Mouse (Mus musculus): ENCODE measurements around the gene Rpl10a. TPM values are rescaled to one million over a fixed set of nuclear protein-coding genes. Genes with fewer than 3 reads are reported as not detected.

The Rpl10a gene
- 2,803 and 2,872 TPM in 2 replicates for total RNA-seq (2012; rRNA removed)
- polyA plus RNA-seq (2012; ENCODE audit: insufficient read depth in 1 of 2, insufficient read length in 2 of 2, low read depth in 1 of 2, low replicate concordance in 2 of 2, missing spikeins in 1 of 2), result 1,000 to 10,000 TPM in 1 of 2 experiments, not detected in 1; 2,044 TPM

DNA sequence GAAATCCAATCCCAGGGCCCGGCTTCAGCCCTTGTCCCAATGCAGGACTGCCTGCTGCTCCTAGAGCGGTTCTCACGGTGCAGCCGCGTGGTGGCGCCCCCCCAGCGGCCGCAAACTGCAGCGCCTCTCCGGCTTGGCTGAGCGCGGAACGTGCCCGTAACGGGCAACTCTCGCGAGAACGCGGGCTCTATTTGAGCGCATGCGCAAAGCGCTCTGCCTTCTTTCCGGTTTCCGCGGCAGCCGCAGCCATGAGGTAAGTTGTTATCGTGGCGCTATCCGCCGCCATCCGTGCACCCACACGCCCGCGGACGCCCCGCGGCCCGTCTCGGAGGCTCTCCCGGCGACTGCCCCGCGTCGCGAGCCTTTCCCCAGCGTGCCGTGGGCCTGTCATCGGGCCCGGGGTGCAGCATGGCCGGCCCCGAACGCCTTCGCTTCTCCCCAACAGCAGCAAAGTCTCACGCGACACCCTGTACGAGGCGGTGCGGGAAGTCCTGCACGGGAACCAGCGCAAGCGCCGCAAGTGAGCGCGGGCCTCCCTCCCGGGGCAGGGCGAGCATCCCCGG lies at the start of gene Rpl10a:
Rpl10a (plus strand) TSS at position 106 of the 563 bp plus-strand sequence.
- Histone ChIP-seq H3K4me1 (ENCODE audit: control insufficient read depth in 1 of 2, insufficient read depth in 2 of 2, low read length in 2 of 2) (peaks cover 0 to 8% of the 10 kb centered on the region in 2 experiments; a peak in 1 of 4 replicates), H3K27me3 (ENCODE audit: control insufficient read depth in 1 of 2, insufficient read depth in 2 of 2, low read length in 2 of 2) (no peaks in the 10 kb centered on the region), H3K9ac (ENCODE audit: control insufficient read depth, low read depth, low read length, poor library complexity, severe bottlenecking) (peak within 1 kb of the TSS; percentile 99), H3K27ac (ENCODE audit: control insufficient read depth, low read depth, low read length) (peak within 1 kb of the TSS; percentile 91), H3K4me3 (ENCODE audit: control insufficient read depth in 1 of 2, insufficient read depth in 1 of 2, low read depth in 2 of 2, low read length in 2 of 2) (peak within 1 kb of the TSS; percentile 94 to 96), H3K79me2 (ENCODE audit: control insufficient read depth, insufficient read depth, low read length, poor library complexity) (peaks cover 24% of the 10 kb centered on the region), H3K36me3 (ENCODE audit: control insufficient read depth in 1 of 2, insufficient read depth in 2 of 2, low read length in 2 of 2) (peaks cover 4 to 5% of the 10 kb centered on the region in 2 experiments; a peak in 3 of 4 replicates), H3K9me3 (replicated peaks; ENCODE audit: insufficient read depth, low read length) (no peaks in the 10 kb centered on the region)
- peak; percentile 95 for DNase-seq (ENCODE audit: low read depth, low spot score)
- TF ChIP-seq SIN3A (IDR thresholded peaks at IDR 0.05; ENCODE audit: low read length) (peak; percentile 76), JUND (IDR thresholded peaks at IDR 0.05; ENCODE audit: low read depth, low read length) (no peak), USF1 (IDR thresholded peaks at IDR 0.05; ENCODE audit: low read depth, low read length) (0 out of 2 replicates have a peak, but pooled peaks have one; percentile 2), POLR2AphosphoS5 (IDR thresholded peaks at IDR 0.05; ENCODE audit: borderline replicate concordance, low read depth, low read length) (no peak; the same call in 1 of the 2 replicates), BHLHE40 (IDR thresholded peaks at IDR 0.05; ENCODE audit: borderline replicate concordance, low read depth, low read length) (peak; percentile 88), MAX (IDR thresholded peaks at IDR 0.05; ENCODE audit: low read length) (peak; percentile 95), ZNF384 (IDR thresholded peaks at IDR 0.05; ENCODE audit: low read depth, low read length) (no peak), HCFC1 (IDR thresholded peaks at IDR 0.05; ENCODE audit: low read depth, low read length) (peak; percentile 89), RAD21 (IDR thresholded peaks at IDR 0.05; ENCODE audit: low read depth, low read length) (peak; percentile 16; the same call in 1 of the 2 replicates), NELFE (IDR thresholded peaks at IDR 0.05; ENCODE audit: low read depth, low read length) (peak; percentile 99), CHD2 (IDR thresholded peaks at IDR 0.05; ENCODE audit: low read length) (peak; percentile 99), MYC (IDR thresholded peaks at IDR 0.05; ENCODE audit: low read depth, low read length) (peak; percentile 99), MYB (IDR thresholded peaks at IDR 0.05; ENCODE audit: low read depth, low read length) (no peak), KAT2A (conservative IDR thresholded peaks at IDR 0.05; ENCODE audit: low read depth, low read length) (peak; percentile 71; the same call in 1 of the 2 replicates), E2F4 (IDR thresholded peaks at IDR 0.05; ENCODE audit: borderline replicate concordance, low read depth, low read length) (no peak; the same call in 1 of the 2 replicates), EP300 (IDR thresholded peaks at IDR 0.05; ENCODE audit: low read depth in 1 of 2, low read length in 2 of 2) (no peak), GABPA (IDR thresholded peaks at IDR 0.05; ENCODE audit: low read depth, low read length) (no peak), CTCF (IDR thresholded peaks at IDR 0.05 in 2 of 3, conservative IDR thresholded peaks at IDR 0.05 in 1 of 3; ENCODE audit: control insufficient read depth in 1 of 3, insufficient read depth in 1 of 3, low read depth in 2 of 3, low read length in 3 of 3, poor library complexity in 1 of 3, severe bottlenecking in 1 of 3) (peak; percentile 53 to 92 (median 89); a peak in 5 of 6 replicates), RCOR1 (IDR thresholded peaks at IDR 0.05; ENCODE audit: low read depth, low read length) (no peak), MAZ (IDR thresholded peaks at IDR 0.05; ENCODE audit: low read depth, low read length) (peak; percentile 42; the same call in 1 of the 2 replicates), CHD1 (IDR thresholded peaks at IDR 0.05; ENCODE audit: low read depth, low read length) (no peak), GATA1 (IDR thresholded peaks at IDR 0.05; ENCODE audit: low read depth, low read length) (no peak), TCF12 (IDR thresholded peaks at IDR 0.05; ENCODE audit: low read depth, low read length) (peak; percentile 82), MEF2A (IDR thresholded peaks at IDR 0.05; ENCODE audit: extremely low read depth, insufficient replicate concordance, low read depth, low read length, poor library complexity, severe bottlenecking) (no peak), TBP (IDR thresholded peaks at IDR 0.05; ENCODE audit: low read depth, low read length) (peak; percentile 98), MAFK (IDR thresholded peaks at IDR 0.05; ENCODE audit: borderline replicate concordance, low read depth, low read length) (no peak), ETS1 (IDR thresholded peaks at IDR 0.05; ENCODE audit: low read depth, low read length) (peak; percentile 30; the same call in 1 of the 2 replicates), UBTF (IDR thresholded peaks at IDR 0.05; ENCODE audit: borderline replicate concordance, insufficient read depth, low read depth, low read length) (no peak), ZMIZ1 (IDR thresholded peaks at IDR 0.05; ENCODE audit: low read depth, low read length) (peak; percentile 99), ZKSCAN1 (IDR thresholded peaks at IDR 0.05; ENCODE audit: low read depth, low read length) (no peak), ZC3H11A (IDR thresholded peaks at IDR 0.05; ENCODE audit: low read depth, low read length) (no peak), NRF1 (IDR thresholded peaks at IDR 0.05; ENCODE audit: insufficient read depth, low read depth, low read length, poor library complexity, severe bottlenecking) (peak; percentile 80), ELF1 (IDR thresholded peaks at IDR 0.05; ENCODE audit: low read depth, low read length) (peak; percentile 82), USF2 (IDR thresholded peaks at IDR 0.05; ENCODE audit: borderline replicate concordance in 1 of 2, insufficient read depth in 1 of 2, low read depth in 1 of 2, low read length in 2 of 2) (no peak), POLR2A (IDR thresholded peaks at IDR 0.05; ENCODE audit: control insufficient read depth in 1 of 2, insufficient read depth in 1 of 2, low read depth in 1 of 2, low read length in 2 of 2, poor library complexity in 1 of 2) (peak; percentile 92 to 97)
